Mouse (Mus musculus) CD4-positive, CD25-positive, alpha-beta regulatory T cell, adult 4 months (primary cell): ENCODE data around the gene Serbp1. TPM values are rescaled to one million over a fixed set of nuclear protein-coding genes. Genes with fewer than 3 reads are reported as not detected.
"Not testable (repeated sequence)": the region's sequence is repeated elsewhere in the genome, so short reads cannot be mapped to it uniquely, and the experiment has no call there.

Experiments used
- ATAC-seq: one replicate; pipeline ENCODE4 v1.8.0; 2017
- polyA plus RNA-seq, 2 experiments: library from polyadenylated mRNA; unstranded; fragments of 100-300 nt; shearing (Covaris generic); gene quantifications; one replicate each; pipeline ENCODE4 v1.2.1; 2017

The Serbp1 gene
- polyA plus RNA-seq, result 100 to 1,000 TPM; 188 to 255 TPM

- no peak for ATAC-seq
These were observed at the start of gene Serbp1 for GRCm38 (mm10) chr6:67237977-67238376. Serbp1 (plus strand) TSS chr6:67238176.

GRCm38 (mm10) chr6:67193591-67193990, 44.4 kb upstream of the Serbp1 start:
- ATAC-seq, result no peak

- ATAC-seq, result no peak
These were observed 43.4 kb upstream of the Serbp1 start for GRCm38 (mm10) chr6:67194606-67195005.

- ATAC-seq, result no peak
These were observed 42.8 kb upstream of the Serbp1 start for GRCm38 (mm10) chr6:67195148-67195611.

- no peak for ATAC-seq
These were observed 41.2 kb upstream of the Serbp1 start for GRCm38 (mm10) chr6:67196821-67197220.

GRCm38 (mm10) chr6:67198085-67198484, 39.9 kb upstream of the Serbp1 start:
- no peak for ATAC-seq

GRCm38 (mm10) chr6:67200715-67201322, 37.2 kb upstream of the Serbp1 start:
- ATAC-seq, result no peak

GRCm38 (mm10) chr6:67205081-67206037, 32.6 kb upstream of the Serbp1 start:
- no peak for ATAC-seq

GRCm38 (mm10) chr6:67212362-67212761, 25.6 kb upstream of the Serbp1 start:
- ATAC-seq, result no peak

- ATAC-seq, result no peak
These were observed 24.4 kb upstream of the Serbp1 start for GRCm38 (mm10) chr6:67213429-67214098.

- ATAC-seq, result no peak
These were observed 20.6 kb upstream of the Serbp1 start for GRCm38 (mm10) chr6:67217402-67217801.

- no peak for ATAC-seq
These were observed 20.1 kb upstream of the Serbp1 start for GRCm38 (mm10) chr6:67217846-67218245.

- ATAC-seq, result no peak
These were observed 19.4 kb upstream of the Serbp1 start for GRCm38 (mm10) chr6:67218566-67218965.

- not testable (repeated sequence) for ATAC-seq
These were observed 18.0 kb upstream of the Serbp1 start for GRCm38 (mm10) chr6:67219931-67220330.

- ATAC-seq, result no peak
These were observed 17.2 kb upstream of the Serbp1 start for GRCm38 (mm10) chr6:67220731-67221130.

- no peak for ATAC-seq
These were observed 14.9 kb upstream of the Serbp1 start for GRCm38 (mm10) chr6:67223082-67223481.

- ATAC-seq, result no peak
These were observed 14.5 kb upstream of the Serbp1 start for GRCm38 (mm10) chr6:67223499-67223898.

- no peak for ATAC-seq
These were observed 11.7 kb upstream of the Serbp1 start for GRCm38 (mm10) chr6:67226286-67226685.

- ATAC-seq, result no peak
These were observed 9.4 kb upstream of the Serbp1 start for GRCm38 (mm10) chr6:67228459-67229107.

- no peak for ATAC-seq
These were observed 8.5 kb upstream of the Serbp1 start for GRCm38 (mm10) chr6:67229521-67229920.

- ATAC-seq, result no peak
These were observed 8.0 kb upstream of the Serbp1 start for GRCm38 (mm10) chr6:67229922-67230518.

GRCm38 (mm10) chr6:67230950-67231349, 7.0 kb upstream of the Serbp1 start:
- ATAC-seq, result no peak
